Mouse (Mus musculus) CH12.LX (cell line): ENCODE measurements around the gene Slc34a2.

Source experiments
- BHLHE40 ChIP-seq: IDR thresholded peaks from 2 replicates; pipeline ENCODE4 v1.6.1; 2011; ENCODE audit warnings: mild to moderate bottlenecking, low read depth, low read length, improper control_type of control experiment
- CHD2 ChIP-seq: IDR thresholded peaks from 2 replicates; pipeline ENCODE4 v1.6.1; 2011; ENCODE audit warnings: low read length, improper control_type of control experiment
- CTCF ChIP-seq, 2 experiments: IDR thresholded peaks in 1 of 2; conservative IDR thresholded peaks in 1 of 2; 2 replicates each; pipeline ENCODE4 v1.5.1; 2011 to 2012; ENCODE audit warnings: low read depth in 2 of 2, low read length in 2 of 2, improper control_type of control experiment in 1 of 2, inconsistent platforms in 1 of 2, mild to moderate bottlenecking in 1 of 2, moderate library complexity in 1 of 2
- ELF1 ChIP-seq: IDR thresholded peaks from 2 replicates; pipeline ENCODE4 v1.6.1; 2014; ENCODE audit warnings: low read depth, mild to moderate bottlenecking, inconsistent platforms, low read length, improper control_type of control experiment
- EP300 ChIP-seq: IDR thresholded peaks from 2 replicates; pipeline ENCODE4 v1.6.1; 2011; ENCODE audit warnings: low read length, improper control_type of control experiment
- NRF1 ChIP-seq: IDR thresholded peaks from 2 replicates; pipeline ENCODE4 v1.6.1; 2014; ENCODE audit warnings: low read depth, mild to moderate bottlenecking, inconsistent platforms, low read length, improper control_type of control experiment, moderate library complexity
- PAX5 ChIP-seq: IDR thresholded peaks from 2 replicates; pipeline ENCODE4 v1.6.1; 2012; ENCODE audit warnings: low read length, inconsistent platforms, mixed read lengths
- RCOR1 ChIP-seq: conservative IDR thresholded peaks from 2 replicates; pipeline ENCODE4 v1.6.1; 2012; ENCODE audit warnings: low read depth, mild to moderate bottlenecking, inconsistent platforms, low read length, improper control_type of control experiment
- TCF12 ChIP-seq: IDR thresholded peaks from 2 replicates; pipeline ENCODE4 v1.6.1; 2014; ENCODE audit warnings: low read depth, mild to moderate bottlenecking, inconsistent platforms, low read length, improper control_type of control experiment
- USF1 ChIP-seq: IDR thresholded peaks from 2 replicates; pipeline ENCODE4 v1.6.1; 2014; ENCODE audit warnings: low read depth, mild to moderate bottlenecking, inconsistent platforms, low read length, improper control_type of control experiment
- ZMIZ1 ChIP-seq: IDR thresholded peaks from 2 replicates; pipeline ENCODE4 v1.6.1; 2012; ENCODE audit warnings: low read depth, mild to moderate bottlenecking, inconsistent platforms, low read length, improper control_type of control experiment

DNA sequence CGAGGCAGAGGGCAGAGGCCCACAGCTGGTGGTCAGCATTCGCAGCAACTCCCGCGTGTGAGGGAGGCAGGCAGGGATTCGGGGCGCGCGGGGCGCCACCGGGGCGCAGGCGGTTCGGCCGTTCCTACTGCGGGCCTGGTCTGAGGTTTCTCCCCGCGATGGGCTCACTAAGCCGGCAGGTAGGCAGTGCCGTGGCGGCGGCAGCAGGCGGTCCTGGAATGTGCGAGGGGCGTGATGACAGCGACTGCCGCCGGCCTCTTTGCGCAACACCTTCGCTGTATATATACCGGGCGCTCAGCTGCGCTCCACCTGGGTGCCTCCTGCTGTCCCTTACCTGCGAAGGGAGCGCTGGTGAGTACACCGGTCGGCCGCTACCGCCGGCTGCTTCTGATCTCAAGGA is 11.2 kb downstream of the Slc34a2 start:
- TF ChIP-seq ZMIZ1 (no peak), CTCF (conservative IDR thresholded peaks at IDR 0.05 in 1 of 2, IDR thresholded peaks at IDR 0.05 in 1 of 2; ENCODE audit: low read depth in 2 of 2, low read length in 2 of 2) (no peak), BHLHE40 (no peak), EP300 (no peak), CHD2 (no peak), ELF1 (no peak), RCOR1 (no peak), TCF12 (no peak), USF1 (no peak), NRF1 (no peak), PAX5 (no peak)
